Mouse (Mus musculus) gonadal fat pad, adult 2 months (tissue): ENCODE data around the gene Arhgef3. TPM values are rescaled to one million over a fixed set of nuclear protein-coding genes. Genes with fewer than 3 reads are reported as not detected.
A peak's percentile ranks its signal among the peaks of the same experiment; 100 is the strongest.

Source experiments
- DNase-seq: peaks from one replicate; pipeline ENCODE4 v3.0.0-alpha.2; 2012; ENCODE audit warnings: low read depth
- polyA plus RNA-seq: library from polyadenylated mRNA; depleted of rRNA; stranded (reverse); fragments of >200 nt; gene quantifications from 2 replicates; pipeline ENCODE4 v1.2.3, GENCODE M21; 2012

Gene Arhgef3
- polyA plus RNA-seq, 1 experiment: 12.2 TPM

DNA sequence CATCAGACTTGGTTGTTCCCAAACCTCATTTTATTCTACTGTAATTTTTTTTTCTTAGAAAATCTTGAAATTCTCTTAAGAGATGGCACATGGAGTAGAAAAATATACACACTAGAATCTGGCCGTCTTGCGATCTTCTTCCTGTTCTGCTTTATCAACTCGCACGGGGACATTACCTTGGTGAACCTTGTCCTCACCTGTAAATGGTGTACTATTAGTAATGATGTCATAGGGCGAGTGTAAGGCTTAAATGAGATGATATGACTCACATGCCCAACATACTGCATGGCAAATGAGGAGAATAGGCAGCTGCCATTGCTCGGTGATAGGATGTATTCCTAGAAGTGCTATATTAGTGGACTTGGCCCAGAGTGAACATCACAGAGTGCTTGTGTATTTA lies 49.9 kb downstream of the Arhgef3 start:
- no peak for DNase-seq

DNA sequence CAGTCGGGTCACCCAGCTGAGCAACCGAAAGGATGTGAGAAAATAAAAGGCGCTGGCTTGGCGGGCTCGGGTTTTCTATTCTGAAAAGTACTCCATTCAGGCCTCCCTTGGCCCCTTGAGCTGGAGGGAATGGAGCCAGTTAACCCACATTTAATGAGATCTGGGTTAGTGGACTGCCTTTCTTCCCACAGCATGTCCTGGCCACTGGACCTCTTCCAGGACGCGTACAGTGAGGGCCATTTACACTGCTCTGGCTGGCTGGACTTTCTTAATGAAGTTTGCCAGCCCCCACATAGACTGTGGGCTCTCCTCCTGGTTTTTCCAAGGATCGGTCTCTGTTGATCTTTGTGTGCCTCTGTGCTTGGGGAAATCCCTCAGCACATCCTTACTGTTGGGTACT lies 52.1 kb downstream of the Arhgef3 start:
- no peak for DNase-seq

DNA sequence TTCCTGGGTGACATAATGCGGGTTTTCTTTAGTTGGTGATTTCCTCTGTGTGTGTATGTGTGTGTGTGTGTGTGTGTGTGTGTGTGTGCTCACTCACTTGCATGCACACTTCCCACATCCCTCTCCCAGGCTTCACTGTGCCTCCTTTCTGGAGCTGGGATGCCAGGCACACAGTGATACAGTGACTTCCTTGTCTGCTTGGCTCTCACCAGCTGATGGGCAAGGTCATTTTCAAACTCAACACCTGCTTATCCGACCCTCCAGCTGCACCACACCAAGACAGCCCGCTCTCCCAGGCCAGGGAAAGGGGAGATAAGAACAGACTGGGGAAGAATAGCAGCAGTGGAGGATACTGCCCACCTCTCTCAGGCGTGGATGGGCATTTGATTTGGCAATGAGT lies 52.5 kb downstream of the Arhgef3 start:
- no peak for DNase-seq

DNA sequence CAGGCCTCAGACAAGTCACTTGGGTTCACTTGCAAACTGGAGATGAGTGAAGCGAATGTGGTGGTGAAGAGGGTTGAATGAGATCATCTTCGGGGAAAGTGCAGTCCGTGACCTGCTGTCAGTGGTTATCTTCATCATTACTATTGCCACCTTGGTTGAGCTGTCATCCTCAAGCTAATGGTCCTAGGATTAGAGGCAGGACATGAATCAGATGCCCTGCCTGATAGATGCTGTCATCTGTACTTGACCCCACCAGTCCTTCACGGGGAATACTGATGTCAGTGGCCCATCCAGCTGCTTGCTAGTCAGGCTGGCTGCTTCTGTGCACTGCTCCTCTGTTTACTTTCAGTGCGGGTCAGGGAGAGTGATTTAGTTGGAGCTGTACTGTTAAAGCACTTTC lies 53.7 kb downstream of the Arhgef3 start:
- no peak for DNase-seq

DNA sequence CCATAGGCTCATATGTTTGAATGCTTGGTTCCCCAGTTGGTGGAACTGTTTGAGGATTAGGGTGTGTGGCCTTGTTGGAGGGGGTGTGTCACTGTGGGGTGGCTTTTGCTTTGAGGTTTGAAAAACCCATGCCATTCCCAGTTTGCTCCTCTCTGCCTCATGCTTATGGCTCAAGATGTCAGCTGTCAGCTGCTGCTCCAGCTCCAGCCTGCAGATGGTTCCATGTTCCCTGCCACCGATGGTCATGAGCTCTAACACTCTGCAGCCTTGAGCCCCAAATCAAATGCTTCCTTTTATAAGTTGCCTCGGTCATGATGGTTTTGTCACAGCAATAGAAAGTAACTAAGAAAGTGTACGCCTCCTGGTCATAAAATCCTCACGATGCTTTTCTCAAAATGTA lies 54.6 kb downstream of the Arhgef3 start:
- no peak for DNase-seq

DNA sequence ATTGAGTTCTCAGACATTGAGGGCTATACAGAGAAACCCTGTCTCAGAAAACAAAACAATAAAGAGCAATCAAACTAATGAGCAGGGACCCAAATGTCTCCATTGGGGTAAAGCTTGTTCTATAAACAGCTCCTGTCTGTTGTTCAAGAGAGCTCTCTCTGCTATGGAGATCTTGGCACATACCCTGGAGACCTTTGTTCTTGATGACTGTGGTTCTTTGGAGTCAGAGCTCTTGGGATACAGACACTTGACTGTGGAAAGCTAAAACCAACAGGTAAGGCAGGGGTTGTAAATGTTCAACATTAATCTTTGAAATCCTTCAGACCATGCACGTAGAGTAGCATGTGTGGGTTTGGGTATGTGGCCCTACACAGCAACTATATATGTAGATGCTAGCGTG lies 55.7 kb downstream of the Arhgef3 start:
- DNase-seq: no peak

DNA sequence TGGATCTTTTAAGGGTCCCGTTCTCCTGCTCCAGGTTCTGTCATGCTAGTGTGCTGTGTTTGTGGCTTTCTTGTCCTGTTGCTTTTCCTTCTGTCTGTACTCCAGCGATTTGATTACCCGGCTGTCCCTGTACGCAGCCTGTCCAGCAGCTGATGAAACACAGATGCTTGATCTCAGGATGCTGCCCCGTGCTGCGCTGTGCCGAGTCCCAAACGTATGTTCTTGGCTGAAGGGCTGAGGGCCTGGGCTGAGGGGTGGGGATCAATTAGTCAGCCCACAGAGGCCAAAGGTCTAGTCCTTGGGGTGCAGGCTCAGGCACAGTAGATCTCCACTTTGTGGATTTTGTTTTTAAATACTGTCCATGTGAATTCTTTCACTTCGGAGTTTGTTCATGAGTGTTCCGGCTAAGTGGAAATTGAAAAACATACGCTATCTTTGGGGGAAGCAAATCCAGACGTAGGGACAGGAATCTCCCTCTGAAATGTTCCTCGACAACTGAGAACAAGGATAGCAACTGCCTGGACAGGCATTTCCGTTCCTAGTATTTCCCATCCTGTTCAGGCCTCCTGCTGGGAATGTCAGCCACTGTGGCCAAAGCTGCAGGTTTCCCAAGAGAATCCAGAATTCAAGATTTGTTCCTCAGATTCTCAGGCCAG lies 56.6 kb downstream of the Arhgef3 start:
- no peak for DNase-seq

DNA sequence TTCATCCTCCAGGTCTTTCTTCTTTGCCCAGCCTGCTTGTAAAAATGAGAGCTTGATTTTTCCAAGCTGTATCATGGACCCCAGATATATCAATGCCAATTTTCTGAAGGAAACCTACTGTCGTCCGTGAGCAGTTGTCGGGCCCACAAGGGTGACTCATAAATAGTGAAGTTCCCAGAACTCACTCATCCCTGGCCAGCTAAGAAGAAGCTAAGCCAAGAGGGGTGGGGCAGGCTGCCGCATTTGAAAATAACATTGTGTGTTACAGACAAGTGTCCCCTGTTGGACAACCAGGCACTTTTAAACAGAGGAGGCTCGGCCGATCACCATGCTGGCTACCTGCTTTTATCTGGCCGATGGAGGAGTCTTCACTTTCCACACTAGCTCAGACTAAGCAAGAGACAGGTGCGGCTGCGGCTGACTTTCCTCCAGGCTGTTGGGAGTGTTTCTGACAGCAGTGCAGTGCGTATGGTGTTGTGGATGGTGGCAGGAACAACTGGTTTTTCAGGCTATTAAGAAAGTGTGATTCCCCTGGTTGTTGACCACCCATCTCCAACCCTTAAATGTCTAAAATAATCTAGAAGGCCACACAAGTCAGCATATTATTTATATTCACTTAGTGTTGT lies 58.6 kb downstream of the Arhgef3 start:
- DNase-seq: no peak

DNA sequence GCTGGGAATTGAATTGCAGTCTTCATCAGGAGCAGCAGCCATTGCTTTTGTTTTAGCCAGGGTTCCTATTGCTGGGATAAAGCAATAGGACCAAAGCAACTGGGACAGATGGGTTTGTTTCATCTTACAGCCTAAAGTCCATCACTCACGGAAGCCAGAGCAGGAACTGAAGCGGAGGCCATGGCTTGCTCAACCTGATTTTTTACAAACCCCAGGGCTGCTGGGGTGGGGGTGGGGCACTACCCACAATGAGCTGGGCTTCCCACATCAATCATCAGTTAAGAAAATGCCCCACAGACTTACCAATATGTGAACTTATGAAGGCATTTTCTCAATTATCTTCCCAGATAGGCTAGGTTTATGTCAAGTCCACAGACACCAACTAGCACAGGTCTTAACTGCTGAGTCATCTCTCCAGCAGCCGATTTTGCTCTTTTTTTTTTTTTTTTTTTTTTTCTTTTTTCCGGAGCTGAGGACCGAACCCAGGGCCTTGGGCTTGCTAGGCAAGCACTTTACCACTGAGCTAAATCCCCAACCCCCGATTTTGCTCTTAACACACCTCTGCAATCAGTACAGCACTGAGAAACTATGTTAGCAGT lies 59.6 kb downstream of the Arhgef3 start:
- DNase-seq: no peak

DNA sequence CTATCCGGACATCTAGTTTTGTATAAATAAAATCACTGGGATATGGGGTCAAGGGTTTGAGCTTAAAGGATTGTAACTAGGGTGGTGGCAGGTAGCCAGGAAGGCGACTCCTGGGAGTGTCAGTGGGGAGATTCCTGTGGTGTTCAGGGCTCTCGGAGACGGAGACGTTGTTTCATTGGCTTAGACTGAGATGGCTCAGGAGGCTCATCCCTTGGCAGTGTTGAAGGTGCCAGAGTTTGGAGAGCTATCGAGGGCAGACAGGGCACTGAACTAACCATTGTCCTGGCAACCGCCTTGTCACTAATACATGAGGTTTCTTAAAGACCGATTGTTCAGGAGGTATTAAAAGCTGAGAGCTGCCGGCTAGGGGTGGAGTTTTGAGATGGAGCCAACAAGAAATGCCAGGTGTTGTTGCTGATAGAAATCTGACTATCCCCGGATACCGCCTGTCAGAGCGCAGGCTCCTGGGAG lies 60.2 kb downstream of the Arhgef3 start:
- peak; percentile 85 for DNase-seq

DNA sequence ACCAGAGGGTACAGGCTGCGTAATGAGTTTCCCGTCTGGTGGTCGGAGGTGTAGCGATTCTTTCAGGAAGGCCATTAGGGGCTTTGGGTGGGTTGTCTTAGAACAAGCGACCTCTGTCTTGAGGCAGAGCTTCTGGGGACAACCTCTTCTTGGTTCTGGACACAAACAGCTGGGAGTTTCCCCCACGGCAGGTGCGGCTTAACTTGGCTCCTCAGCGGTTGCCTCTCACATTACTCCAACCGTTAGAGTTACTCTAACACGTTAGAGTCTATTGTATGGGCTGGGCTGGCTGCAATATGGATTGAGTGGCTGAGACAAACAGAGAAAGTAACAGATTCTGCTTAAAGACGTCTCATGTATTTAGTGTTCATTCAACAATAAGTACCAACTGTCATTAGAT lies 60.6 kb downstream of the Arhgef3 start:
- no peak for DNase-seq

DNA sequence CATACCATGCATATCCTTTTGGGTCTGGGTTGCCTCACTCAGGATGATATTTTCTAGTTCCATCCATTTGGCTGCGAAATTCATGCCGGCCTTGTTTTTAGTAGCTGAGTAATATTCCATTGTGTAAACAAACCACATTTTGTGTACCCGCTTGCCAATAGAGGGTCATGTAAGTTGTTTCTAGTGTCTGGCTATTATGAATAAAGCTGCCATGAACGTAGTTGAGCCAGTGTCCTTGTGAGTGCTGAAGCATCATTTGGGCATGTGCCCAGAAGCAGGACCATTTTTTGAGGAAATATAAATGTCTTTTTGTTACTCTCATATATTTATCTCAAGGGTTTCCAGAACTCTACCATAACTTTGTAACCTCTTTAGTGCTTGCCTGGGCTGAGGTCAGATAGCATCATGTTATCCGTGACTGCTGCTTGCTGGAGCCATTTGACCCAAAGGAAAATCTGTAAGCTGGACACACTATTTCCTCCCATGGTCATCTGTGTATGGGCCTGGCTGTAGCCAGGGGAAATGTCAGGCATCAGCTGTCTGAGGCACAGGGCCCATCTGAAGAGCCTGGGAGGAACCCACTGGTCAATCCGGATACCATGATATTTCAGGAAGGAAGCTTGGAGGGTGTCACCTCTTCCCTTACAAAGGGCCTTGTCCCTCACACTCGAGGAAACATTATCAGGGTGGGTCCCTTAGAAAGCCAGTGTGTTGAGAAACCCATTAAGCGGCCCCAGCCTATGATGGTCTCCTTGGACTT lies 63.3 kb downstream of the Arhgef3 start:
- DNase-seq: no peak

DNA sequence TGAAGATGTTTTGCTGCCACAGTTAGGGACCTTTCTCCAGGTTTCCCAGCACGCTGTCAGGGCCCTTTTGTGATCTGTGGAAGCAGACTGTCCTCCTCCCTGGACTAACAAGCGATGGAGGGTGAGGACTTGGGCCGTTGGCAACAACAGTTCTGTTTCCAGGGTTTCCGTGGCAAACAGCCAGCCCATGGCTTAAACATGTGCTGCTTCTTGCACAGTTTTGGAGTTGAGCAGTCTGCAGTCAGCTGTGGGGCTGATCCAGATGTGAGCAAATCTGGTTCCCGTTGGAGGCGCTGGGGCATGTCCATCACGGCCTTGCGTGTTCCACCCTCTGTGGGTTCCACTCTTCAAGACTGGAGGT lies 63.8 kb downstream of the Arhgef3 start:
- DNase-seq: no peak

DNA sequence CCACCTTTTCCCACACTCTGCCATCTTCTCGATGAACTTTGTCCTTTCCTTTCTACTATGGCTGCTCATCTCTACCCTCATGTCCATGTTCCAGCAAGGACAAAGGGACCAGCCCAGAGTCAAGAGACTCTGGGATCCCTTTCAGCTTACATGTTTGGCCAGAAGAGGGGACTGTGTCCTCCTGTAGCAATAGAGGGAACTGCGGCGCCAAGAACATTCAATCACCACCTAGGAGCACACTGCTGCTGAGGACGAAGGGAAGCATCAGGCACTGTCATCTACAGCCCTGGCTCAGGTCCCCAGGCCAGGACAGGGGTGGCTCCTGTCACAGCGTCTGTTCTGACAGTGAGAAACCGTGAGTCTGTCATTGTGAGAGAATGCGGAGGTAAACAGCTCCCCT lies 65.1 kb downstream of the Arhgef3 start:
- DNase-seq: no peak

DNA sequence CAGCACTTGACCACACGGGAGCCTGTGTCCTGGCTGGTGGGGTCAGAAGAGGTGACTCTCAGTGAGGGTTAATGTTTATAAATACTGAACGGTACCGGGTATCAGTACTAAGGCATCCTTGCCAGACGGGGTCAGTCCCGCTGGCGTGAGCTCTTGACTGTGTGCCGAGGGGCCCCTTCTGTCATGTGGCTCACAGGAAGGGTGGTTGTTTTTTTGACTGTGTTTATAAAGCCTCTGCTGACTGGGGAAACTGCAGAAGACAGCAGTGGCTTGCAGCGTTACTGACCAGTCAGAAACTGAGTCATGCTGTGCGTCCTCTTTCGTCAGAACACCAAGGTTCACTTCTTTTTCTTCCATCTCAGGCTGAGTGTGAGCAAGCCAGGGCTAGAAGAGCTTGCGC lies 67.4 kb downstream of the Arhgef3 start:
- DNase-seq: no peak

DNA sequence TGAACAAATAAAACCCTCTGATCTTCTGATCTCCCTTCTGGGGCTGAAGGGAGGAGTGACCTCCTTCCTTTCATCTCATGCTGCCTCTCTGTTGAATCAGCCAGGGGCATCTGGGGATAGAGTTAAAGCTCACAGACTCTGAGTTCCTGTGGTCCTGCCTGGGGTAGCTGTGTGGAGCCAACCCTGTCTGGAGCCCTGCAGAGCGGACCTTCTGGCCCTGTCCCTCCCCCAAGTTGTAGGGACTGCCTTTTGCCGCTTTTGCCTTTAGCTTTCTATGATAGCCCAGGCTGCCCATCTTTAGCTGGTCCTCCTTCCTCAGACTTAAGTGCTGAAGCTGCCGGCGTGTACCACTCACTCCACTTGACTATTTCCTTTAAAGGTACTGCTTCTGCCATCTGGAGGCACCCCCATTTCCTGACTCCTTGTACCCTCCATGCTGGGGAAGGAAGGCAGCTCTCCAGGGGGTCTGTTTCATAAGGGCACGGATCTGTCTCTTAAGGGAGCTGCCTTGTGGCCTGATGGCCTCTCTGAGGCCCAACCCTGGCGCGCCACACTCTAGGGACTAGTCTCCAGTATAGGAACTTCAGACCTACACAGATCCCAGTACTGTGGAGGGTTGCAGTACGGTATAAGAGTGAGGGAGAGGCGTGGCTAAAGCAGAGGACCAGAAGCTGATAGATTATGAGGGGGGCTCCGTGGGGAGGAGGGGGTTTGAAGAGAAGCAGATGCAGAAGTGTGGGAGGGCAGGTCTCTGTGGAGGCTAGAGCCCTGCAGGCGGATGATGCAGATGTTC lies 68.1 kb downstream of the Arhgef3 start:
- DNase-seq: no peak

DNA sequence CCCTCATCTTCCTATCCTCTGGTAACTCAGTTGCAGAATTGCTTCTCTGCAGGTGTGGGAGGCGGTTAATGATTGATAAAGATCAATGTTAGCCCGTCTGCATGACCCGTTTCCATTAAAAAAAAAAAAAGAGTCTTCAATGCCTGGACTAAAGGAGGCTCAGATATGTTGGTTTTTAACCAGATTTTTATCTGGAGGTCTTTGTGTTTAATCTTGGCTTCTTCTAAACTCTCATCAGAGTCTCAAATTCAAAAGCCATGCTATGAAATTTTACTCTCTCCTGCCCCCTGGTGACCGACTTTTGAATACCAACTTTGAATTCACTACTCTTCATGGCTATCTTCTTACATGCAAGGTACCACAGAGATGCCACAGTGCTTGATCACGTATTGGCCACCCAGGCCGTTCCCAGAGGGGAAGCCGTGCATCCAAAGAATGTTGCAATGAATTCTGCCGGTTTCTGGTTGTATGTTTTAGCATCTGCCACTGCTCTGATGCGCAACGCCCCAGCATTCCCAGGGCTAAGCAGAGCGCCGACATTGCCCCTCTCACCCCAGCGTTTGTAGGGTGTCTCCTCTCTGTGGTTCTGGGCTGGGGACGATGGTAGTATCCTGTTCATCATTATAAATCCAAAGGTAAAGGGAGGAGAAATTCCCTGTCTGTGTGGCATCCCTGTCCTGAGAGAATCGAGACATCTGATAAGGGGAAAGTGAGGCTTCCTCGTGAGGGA lies 69.0 kb downstream of the Arhgef3 start:
- DNase-seq: no peak

DNA sequence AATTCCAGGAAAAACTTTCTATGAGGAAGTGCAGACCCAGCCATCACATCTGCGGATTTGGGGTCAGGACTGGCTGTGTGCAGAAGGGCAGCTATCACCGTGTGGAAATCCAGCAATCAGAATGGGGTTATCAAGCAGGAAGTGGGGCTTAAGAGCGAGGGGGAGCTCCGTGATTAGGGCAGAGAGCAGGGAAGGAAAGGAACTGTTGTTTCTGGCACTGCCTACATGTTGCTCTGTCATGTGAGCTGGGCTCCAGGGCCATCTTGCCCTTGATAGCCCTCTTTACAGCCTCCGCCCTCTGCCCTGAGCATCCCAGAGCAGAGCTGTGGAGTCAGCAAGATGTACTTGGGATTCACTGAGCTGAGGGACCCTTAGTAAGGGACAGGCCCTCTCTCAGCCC lies 71.2 kb downstream of the Arhgef3 start:
- DNase-seq: no peak

DNA sequence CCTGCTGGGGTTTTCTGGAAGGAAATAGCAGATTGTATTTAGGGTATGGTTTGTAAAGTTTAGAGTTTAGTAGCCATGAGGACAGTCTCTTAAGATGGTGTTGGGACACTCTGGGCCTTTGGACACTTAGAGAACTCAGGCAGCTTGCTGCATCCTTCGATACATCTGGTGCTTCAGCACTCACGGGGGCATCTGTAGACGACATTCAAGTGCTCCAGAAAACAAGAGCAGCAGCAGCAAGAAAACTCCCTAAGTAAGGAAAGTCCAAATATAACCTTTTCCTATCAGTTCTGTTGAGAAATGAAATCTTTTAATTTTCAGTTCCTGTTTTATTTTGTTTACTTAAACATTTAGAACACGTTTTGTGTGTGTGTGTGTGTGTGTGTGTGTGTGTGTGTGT lies 71.9 kb downstream of the Arhgef3 start:
- no peak for DNase-seq

DNA sequence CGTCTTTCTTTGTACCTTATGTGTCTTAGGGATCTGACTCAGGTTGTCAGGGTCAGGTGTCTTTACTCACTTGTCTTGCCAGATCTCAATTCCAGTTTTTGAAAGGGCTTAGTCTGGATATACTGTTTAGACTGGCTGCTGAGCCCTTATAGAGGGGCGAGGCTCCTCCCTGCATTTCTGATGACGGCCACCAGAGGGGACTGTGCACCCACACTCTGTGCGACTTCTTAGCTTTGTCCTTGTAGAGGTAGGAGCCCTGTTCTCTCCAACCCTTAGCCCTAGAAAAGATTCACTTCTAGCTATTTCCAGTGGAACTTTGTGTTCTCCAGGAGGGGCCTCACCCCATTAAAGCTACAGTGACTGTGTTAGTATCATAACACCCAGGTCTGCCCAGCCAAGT lies 72.3 kb downstream of the Arhgef3 start:
- no peak for DNase-seq

DNA sequence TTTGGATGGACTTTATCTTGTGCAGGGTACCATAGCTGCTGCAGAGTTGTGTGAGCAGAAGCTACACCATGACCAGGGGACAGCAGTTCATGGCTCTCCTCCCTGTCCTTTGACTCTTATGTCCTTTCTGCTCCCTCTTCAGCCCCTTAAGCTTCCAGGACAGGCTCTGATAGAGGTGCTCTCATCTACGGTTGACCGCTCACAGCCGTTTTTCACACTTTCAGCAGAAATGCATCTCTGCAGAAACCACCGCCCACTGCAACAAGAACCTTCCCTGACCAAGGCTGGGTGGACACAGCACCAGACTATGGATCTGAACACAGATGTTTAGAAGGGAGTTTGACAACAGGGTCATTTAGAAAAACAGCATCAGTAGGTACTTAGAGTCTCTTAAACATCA lies 73.2 kb downstream of the Arhgef3 start:
- DNase-seq: no peak
